Mouse (Mus musculus): ENCODE data around the gene Palm. TPM values are rescaled to one million over a fixed set of nuclear protein-coding genes. Genes with fewer than 3 reads are reported as not detected.
A peak's percentile ranks its signal among the peaks of the same experiment; 100 is the strongest.

Gene Palm
- polyA plus RNA-seq, 1 experiment from 2014 or later: 132 TPM

DNA sequence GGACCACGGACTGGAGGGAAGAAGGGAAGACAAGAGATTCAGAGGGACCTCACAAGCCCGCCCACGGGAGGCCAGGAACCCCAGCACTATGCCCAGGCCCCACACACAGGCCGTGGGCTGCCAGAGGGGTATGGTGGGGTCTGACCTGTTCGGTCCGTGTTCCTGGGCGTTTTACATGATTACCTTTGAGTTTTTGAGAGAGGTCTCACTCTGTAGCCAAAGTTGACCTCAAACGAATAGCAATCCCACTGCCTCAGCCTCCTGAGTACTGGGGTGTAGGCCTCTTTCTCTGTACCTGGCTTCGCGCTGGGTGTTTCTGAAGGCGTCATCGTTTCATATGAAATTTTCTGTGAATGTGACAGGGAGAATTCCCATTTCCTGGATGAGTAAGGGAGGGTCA is 28.4 kb downstream of the Palm start:
- Histone ChIP-seq H3K27me3 (ENCODE audit: control insufficient read depth, insufficient read depth, low read length) (no peaks in the 10 kb centered on the region), H3K9me3 (ENCODE audit: control insufficient read depth, low read length) (no peaks in the 10 kb centered on the region), H3K9ac (ENCODE audit: low read depth, low read length) (no peak overlapping the region), H3K4me1 (replicated peaks; ENCODE audit: control insufficient read depth, insufficient read depth, low read length) (peaks cover 4% of the 10 kb centered on the region; the same call in 1 of the 2 replicates), H3K4me3 (ENCODE audit: low read depth, low read length) (no peak overlapping the region), H3K4me2 (replicated peaks; ENCODE audit: low read depth, low read length) (no peak overlapping the region), H3K27ac (ENCODE audit: low read depth, low read length) (no peak overlapping the region), H3K36me3 (ENCODE audit: control insufficient read depth, insufficient read depth, low read length) (peaks cover 9% of the 10 kb centered on the region)
- DNase-seq (ENCODE audit: low spot score) (no peak), ATAC-seq (ENCODE audit: low FRiP score) (no peak)
- WGBS: 88% methylated on average over 12 of the region's 12 CpGs

DNA sequence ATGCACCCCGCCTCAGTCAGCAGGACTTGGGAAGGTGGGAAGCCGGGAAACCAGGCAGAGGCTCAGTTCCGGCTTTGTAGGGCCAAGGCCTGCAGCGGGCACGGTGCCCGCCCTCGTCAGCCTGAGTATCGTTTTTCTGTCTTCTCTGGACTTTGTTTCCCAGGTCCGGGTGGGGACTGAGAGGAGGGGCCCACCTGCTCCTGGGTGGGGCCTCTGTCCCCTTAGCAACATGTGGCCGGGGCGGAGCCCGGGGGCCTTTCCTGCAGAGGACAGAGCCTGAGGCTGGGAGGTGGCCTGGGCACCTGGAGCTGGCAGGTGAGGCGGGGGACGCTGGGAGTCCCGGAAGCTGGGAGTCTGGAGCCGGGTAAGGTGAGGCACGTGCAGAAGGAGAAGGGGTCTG is 29.0 kb downstream of the Palm start:
- ATAC-seq (ENCODE audit: low FRiP score) (peak; percentile 38), DNase-seq (ENCODE audit: low spot score) (no peak)
- H3K4me3 ChIP-seq (ENCODE audit: low read depth, low read length): no peak overlapping the region
- H3K4me1 ChIP-seq (replicated peaks; ENCODE audit: control insufficient read depth, insufficient read depth, low read length): peaks cover 4% of the 10 kb centered on the region; the same call in 1 of the 2 replicates
- no peak overlapping the region for H3K27ac ChIP-seq (ENCODE audit: low read depth, low read length)
- H3K4me2 ChIP-seq (replicated peaks; ENCODE audit: low read depth, low read length): no peak overlapping the region
- peaks cover 9% of the 10 kb centered on the region for H3K36me3 ChIP-seq (ENCODE audit: control insufficient read depth, insufficient read depth, low read length)
- whole genome bisulfite sequencing: 40% methylated on average over 17 of the region's 17 CpGs
- no peak overlapping the region for H3K9ac ChIP-seq (ENCODE audit: low read depth, low read length)
- H3K27me3 ChIP-seq (ENCODE audit: control insufficient read depth, insufficient read depth, low read length): no peaks in the 10 kb centered on the region
- no peaks in the 10 kb centered on the region for H3K9me3 ChIP-seq (ENCODE audit: control insufficient read depth, low read length)

DNA sequence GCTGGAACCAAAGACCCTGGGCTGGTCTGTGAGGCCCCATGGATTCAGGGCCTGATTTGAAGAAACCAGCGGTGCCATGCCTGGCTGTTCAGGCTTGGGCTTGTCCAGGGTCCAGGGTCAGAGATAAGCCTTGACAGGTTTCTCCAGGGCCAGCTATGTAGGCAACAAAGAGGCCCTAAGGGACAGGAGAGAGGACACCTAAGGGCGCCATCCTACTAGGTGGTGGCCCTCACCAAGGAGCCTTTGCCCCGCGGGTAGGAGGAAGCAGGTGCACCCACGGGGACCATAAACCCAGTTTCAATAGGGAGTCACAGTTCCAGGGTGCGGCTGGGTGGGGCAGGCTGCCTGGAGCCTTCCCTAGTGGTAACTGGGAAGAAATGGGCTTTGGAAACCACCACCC is 29.6 kb downstream of the Palm start:
- Histone ChIP-seq H3K27ac (ENCODE audit: low read depth, low read length) (peak overlapping the region; percentile 53; the same call in 1 of the 2 replicates), H3K36me3 (ENCODE audit: control insufficient read depth, insufficient read depth, low read length) (peaks cover 9% of the 10 kb centered on the region), H3K4me2 (replicated peaks; ENCODE audit: low read depth, low read length) (no peak overlapping the region), H3K9ac (ENCODE audit: low read depth, low read length) (no peak overlapping the region), H3K27me3 (ENCODE audit: control insufficient read depth, insufficient read depth, low read length) (no peaks in the 10 kb centered on the region), H3K4me3 (ENCODE audit: low read depth, low read length) (no peak overlapping the region), H3K9me3 (ENCODE audit: control insufficient read depth, low read length) (no peaks in the 10 kb centered on the region), H3K4me1 (replicated peaks; ENCODE audit: control insufficient read depth, insufficient read depth, low read length) (peaks cover 4% of the 10 kb centered on the region; the same call in 1 of the 2 replicates)
- ATAC-seq (ENCODE audit: low FRiP score) (no peak), DNase-seq (ENCODE audit: low spot score) (no peak)
- 78% methylated on average over 6 of the region's 6 CpGs for WGBS

DNA sequence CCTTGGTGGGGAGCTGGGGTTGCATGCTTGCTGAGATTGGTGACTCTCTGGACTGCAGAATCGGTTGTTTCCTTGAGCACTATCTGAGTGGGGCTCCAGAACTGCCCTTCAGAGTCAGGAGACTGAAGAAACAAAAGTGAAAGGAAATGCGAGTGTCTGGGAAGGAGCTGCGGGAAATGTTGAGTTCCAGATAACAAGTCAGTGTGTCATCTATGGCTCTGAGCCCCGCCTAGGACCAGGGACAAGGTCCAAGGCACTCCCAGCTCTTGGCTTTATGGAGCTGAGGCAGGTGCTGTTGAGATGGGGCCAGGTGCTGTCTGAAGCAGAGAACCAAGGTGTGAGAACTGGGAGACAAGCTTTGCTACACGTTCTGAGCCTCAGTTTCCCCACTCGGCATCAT is 31.0 kb downstream of the Palm start:
- Histone ChIP-seq H3K36me3 (ENCODE audit: control insufficient read depth, insufficient read depth, low read length) (peaks cover 4% of the 10 kb centered on the region), H3K4me3 (ENCODE audit: low read depth, low read length) (no peak overlapping the region), H3K4me1 (replicated peaks; ENCODE audit: control insufficient read depth, insufficient read depth, low read length) (peaks cover 4% of the 10 kb centered on the region; the same call in 1 of the 2 replicates), H3K4me2 (replicated peaks; ENCODE audit: low read depth, low read length) (no peak overlapping the region), H3K9me3 (ENCODE audit: control insufficient read depth, low read length) (no peaks in the 10 kb centered on the region), H3K27me3 (ENCODE audit: control insufficient read depth, insufficient read depth, low read length) (no peaks in the 10 kb centered on the region), H3K9ac (ENCODE audit: low read depth, low read length) (no peak overlapping the region), H3K27ac (ENCODE audit: low read depth, low read length) (no peak overlapping the region)
- no peak for ATAC-seq (ENCODE audit: low FRiP score)
- 78% methylated on average over 6 of the region's 6 CpGs for WGBS
- DNase-seq (ENCODE audit: low spot score): no peak

DNA sequence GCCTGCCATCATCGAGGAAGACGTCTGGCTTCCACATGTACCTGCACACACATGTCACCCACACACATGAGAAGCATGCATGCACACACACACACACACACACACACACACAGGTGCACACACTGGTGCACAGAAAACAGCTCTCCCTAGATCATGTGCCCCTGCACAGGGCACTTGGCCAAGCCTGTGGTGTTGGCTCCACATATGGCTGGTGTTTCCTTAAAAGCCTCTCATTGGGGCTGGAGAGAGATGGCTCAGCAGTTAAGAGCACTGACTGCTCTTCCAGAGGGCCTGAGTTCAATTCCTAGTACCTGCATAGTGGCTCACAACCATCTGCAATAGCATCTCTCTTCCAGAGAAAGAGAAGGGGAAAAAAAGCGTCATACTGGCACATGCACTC is 38.2 kb downstream of the Palm start:
- Histone ChIP-seq H3K4me3 (ENCODE audit: low read depth, low read length) (no peak overlapping the region), H3K27ac (ENCODE audit: low read depth, low read length) (no peak overlapping the region), H3K27me3 (ENCODE audit: control insufficient read depth, insufficient read depth, low read length) (no peaks in the 10 kb centered on the region), H3K9me3 (ENCODE audit: control insufficient read depth, low read length) (no peaks in the 10 kb centered on the region), H3K4me1 (replicated peaks; ENCODE audit: control insufficient read depth, insufficient read depth, low read length) (no peaks in the 10 kb centered on the region), H3K4me2 (replicated peaks; ENCODE audit: low read depth, low read length) (no peak overlapping the region), H3K9ac (ENCODE audit: low read depth, low read length) (no peak overlapping the region), H3K36me3 (ENCODE audit: control insufficient read depth, insufficient read depth, low read length) (no peaks in the 10 kb centered on the region)
- no peak for DNase-seq (ENCODE audit: low spot score)
- ATAC-seq (ENCODE audit: low FRiP score): no peak
- 82% methylated on average over 3 of the region's 3 CpGs for WGBS

DNA sequence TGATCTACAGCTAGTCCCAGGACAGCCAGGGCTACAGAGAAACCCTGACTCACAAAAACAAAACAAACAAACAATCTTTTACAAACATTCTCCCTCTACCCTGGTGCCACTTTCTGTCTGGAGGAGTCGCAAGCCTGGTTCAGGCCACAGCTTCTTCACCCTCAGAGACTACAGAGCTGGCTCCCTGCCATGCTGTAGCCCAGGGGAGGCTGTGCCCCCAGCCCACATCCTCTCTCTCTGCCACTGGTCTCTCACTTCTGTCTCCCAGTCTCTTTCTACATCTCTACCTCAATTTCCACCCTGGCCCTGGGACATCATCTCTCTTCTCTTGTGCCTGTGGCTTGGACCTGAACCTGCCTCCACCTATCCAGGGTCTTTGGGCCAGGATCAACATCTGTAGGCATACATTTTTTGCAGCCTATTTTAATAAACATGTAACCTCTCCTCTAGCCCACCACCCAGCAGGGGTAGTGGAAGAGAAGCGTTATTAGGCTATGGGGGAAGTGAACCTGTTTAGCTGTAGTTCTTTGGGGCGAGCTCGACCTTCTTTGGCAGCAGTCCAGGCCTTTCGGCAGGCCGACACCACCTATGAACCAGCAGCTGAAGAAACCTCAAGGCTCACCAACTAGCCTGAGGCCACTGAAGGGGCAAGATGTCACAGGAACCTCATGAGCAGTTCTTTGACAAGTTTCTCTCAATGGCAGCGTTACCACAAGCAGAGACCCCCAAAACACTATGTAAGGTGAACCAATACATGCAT is 38.8 kb downstream of the Palm start:
- H3K4me2 ChIP-seq (replicated peaks; ENCODE audit: low read depth, low read length): no peak overlapping the region
- H3K9me3 ChIP-seq (ENCODE audit: control insufficient read depth, low read length): no peaks in the 10 kb centered on the region
- H3K27me3 ChIP-seq (ENCODE audit: control insufficient read depth, insufficient read depth, low read length): no peaks in the 10 kb centered on the region
- ATAC-seq (ENCODE audit: low FRiP score) (no peak), DNase-seq (ENCODE audit: low spot score) (no peak)
- H3K9ac ChIP-seq (ENCODE audit: low read depth, low read length): no peak overlapping the region
- 84% methylated on average over 7 of the region's 7 CpGs for WGBS
- H3K36me3 ChIP-seq (ENCODE audit: control insufficient read depth, insufficient read depth, low read length): no peaks in the 10 kb centered on the region
- no peak overlapping the region for H3K4me3 ChIP-seq (ENCODE audit: low read depth, low read length)
- no peak overlapping the region for H3K27ac ChIP-seq (ENCODE audit: low read depth, low read length)
- H3K4me1 ChIP-seq (replicated peaks; ENCODE audit: control insufficient read depth, insufficient read depth, low read length): no peaks in the 10 kb centered on the region

DNA sequence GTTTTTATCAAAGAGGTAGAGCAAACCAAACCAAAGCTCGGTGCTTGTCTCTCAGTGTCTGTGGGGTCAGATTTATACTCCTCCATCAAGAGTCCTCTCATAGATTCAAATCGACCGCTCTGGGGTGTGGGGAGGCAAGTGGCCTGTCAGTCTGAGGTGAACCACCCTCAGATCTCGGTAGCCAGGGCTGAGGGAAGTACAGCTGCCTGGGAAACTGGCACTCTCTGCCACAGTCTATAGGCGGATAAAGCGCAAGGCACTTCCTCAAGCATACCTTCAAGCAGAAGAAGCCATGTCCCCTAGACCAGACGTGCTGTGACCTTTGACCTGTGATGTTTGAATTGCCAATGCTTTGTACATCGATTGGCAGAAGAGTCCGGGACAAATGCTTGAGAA is 39.4 kb downstream of the Palm start:
- ATAC-seq (ENCODE audit: low FRiP score): no peak
- H3K4me1 ChIP-seq (replicated peaks; ENCODE audit: control insufficient read depth, insufficient read depth, low read length): no peaks in the 10 kb centered on the region
- H3K27ac ChIP-seq (ENCODE audit: low read depth, low read length): no peak overlapping the region

DNA sequence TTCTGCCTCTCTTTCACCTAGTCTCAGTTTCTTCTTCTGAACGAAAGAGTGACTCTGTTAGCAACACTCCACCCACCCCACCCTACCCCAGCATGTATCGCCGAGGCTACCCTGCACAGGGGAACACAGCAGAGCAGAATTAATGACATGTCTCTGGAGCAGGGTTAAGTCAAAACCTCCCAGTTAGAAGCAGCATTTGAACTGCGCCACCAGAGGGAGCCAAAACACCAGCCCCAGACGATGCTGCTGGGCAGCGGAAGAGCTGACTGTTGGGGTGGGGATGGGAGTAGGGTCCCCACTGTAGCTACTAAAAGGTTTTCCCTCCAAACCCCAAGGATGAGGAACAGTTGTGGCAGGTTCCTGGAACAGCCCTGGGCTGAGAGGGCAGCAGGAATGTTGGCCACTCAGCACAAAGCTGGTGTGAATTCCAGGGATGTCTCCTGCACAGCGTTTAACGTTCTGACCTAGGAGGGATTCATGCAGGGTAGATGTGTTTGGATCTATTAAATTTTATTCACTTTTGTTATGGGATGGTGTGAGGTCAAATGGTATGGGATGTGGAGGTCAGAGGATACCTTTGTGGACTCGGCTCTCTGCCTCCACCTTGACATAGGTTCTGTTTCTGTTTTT is 41.5 kb downstream of the Palm start:
- DNase-seq (ENCODE audit: low spot score) (peak; percentile 87), ATAC-seq (ENCODE audit: low FRiP score) (peak; percentile 59; the same call in 1 of the 2 replicates)
- no peak overlapping the region for H3K27ac ChIP-seq (ENCODE audit: low read depth, low read length)
- no peak overlapping the region for H3K4me2 ChIP-seq (replicated peaks; ENCODE audit: low read depth, low read length)
- no peaks in the 10 kb centered on the region for H3K36me3 ChIP-seq (ENCODE audit: control insufficient read depth, insufficient read depth, low read length)
- WGBS: 25% methylated on average over 9 of the region's 9 CpGs
- H3K9me3 ChIP-seq (ENCODE audit: control insufficient read depth, low read length): no peaks in the 10 kb centered on the region
- no peak overlapping the region for H3K9ac ChIP-seq (ENCODE audit: low read depth, low read length)
- H3K4me3 ChIP-seq (ENCODE audit: low read depth, low read length): no peak overlapping the region
- H3K27me3 ChIP-seq (ENCODE audit: control insufficient read depth, insufficient read depth, low read length): no peaks in the 10 kb centered on the region
- H3K4me1 ChIP-seq (replicated peaks; ENCODE audit: control insufficient read depth, insufficient read depth, low read length): no peaks in the 10 kb centered on the region

More for the DNA sequence above, 39.4 kb downstream of the Palm start:
- Histone ChIP-seq H3K4me2 (replicated peaks; ENCODE audit: low read depth, low read length) (no peak overlapping the region), H3K27me3 (ENCODE audit: control insufficient read depth, insufficient read depth, low read length) (no peaks in the 10 kb centered on the region), H3K36me3 (ENCODE audit: control insufficient read depth, insufficient read depth, low read length) (no peaks in the 10 kb centered on the region), H3K4me3 (ENCODE audit: low read depth, low read length) (no peak overlapping the region), H3K9ac (ENCODE audit: low read depth, low read length) (no peak overlapping the region), H3K9me3 (ENCODE audit: control insufficient read depth, low read length) (no peaks in the 10 kb centered on the region)
- 71% methylated on average over 9 of the region's 9 CpGs for WGBS
- DNase-seq (ENCODE audit: low spot score): no peak

DNA sequence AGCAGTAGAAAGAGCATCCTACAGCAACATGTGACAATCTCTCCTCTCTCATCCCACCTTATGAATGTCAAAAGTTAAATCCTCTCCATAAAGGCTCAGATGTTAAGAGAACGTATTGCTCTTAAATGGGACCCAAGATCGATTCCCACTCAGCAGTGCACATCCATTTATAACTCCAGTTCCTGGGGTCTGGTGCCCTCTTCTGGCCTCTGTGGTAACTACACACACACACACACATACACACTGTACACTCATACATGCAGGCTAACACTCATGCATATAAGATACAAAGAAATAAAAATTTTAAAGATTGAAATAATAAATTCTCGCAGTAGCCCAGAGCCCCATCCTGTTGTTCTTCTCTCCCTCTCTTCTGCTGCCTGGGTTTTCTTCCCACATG is 43.5 kb downstream of the Palm start:
- Histone ChIP-seq H3K9ac (ENCODE audit: low read depth, low read length) (no peak overlapping the region), H3K4me3 (ENCODE audit: low read depth, low read length) (no peak overlapping the region), H3K27ac (ENCODE audit: low read depth, low read length) (no peak overlapping the region), H3K9me3 (ENCODE audit: control insufficient read depth, low read length) (no peaks in the 10 kb centered on the region), H3K4me1 (replicated peaks; ENCODE audit: control insufficient read depth, insufficient read depth, low read length) (no peaks in the 10 kb centered on the region), H3K4me2 (replicated peaks; ENCODE audit: low read depth, low read length) (no peak overlapping the region), H3K36me3 (ENCODE audit: control insufficient read depth, insufficient read depth, low read length) (no peaks in the 10 kb centered on the region), H3K27me3 (ENCODE audit: control insufficient read depth, insufficient read depth, low read length) (no peaks in the 10 kb centered on the region)
- ATAC-seq (ENCODE audit: low FRiP score) (no peak), DNase-seq (ENCODE audit: low spot score) (no peak)
- 96% methylated on average over 3 of the region's 3 CpGs for WGBS
